11 mouse cellular contexts compared by ENCODE assay signal in the genomic region with DNA sequence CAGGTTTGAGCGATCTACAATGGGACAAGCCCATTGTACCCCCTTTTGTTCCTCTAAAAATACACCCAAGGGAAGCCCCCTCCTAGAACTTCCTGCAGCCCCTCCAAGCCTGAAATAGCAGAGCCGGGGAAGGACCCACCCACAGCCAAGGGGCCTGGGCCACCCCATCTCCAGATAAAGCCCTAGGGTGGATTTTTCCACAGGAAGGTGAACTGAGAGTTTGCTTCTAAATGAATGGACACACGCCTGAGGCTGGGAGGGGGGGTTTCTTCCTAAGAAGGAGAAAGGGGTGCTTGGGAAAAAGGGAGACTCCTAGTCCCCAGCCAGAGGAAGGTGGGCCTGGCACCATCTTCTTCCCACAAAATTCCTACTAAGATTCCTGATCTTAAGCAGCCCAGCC. TPM values are rescaled to one million over a fixed set of nuclear protein-coding genes. Genes with fewer than 3 reads are reported as not detected.
A peak's percentile ranks its signal among the peaks of the same experiment; 100 is the strongest.
DNase-seq lines count a peak whose midpoint lies in the region; ATAC-seq and TF ChIP-seq lines count a peak whose summit lies in the region.
"Had no signal": no experiment of that assay in that cellular context is flagged by ENCODE, and none has a peak within 500 bp of the region (broad histone marks: within the 10 kb centered on the region; RNA-seq: fewer than 3 reads in every experiment).

No protein-coding gene starts in this region.

- peaks cover 5% of the 10 kb centered on the region for H3K79me2 ChIP-seq in heart, adult 2 months (replicated peaks; ENCODE audit: control insufficient read depth, insufficient read depth, low read length)

- no peak for ATAC-seq in intestine, embryonic 14.5 days (replicated peaks; ENCODE audit: low FRiP score, low TSS enrichment, low read depth)
- no peak for ATAC-seq in intestine, postnatal 0 days
- ATAC-seq in lung, embryonic 16.5 days (ENCODE audit: low read depth) = no peak
- ATAC-seq: midbrain, embryonic 13.5 days had no signal

- no peak overlapping the region for H3K4me2 ChIP-seq in intestine, embryonic 14.5 days (ENCODE audit: low read length)
- no peak overlapping the region for H3K4me2 ChIP-seq in intestine, postnatal 0 days (replicated peaks; ENCODE audit: low read depth)
- H3K4me2 ChIP-seq in lung, embryonic 16.5 days (ENCODE audit: low read depth, low read length) = no peak overlapping the region
- H3K4me2 ChIP-seq: midbrain, embryonic 13.5 days had no signal

- no peaks in the 10 kb centered on the region for H3K27me3 ChIP-seq in intestine, embryonic 14.5 days (replicated peaks; ENCODE audit: control insufficient read depth, insufficient read depth, low read length)
- H3K27me3 ChIP-seq in intestine, postnatal 0 days (replicated peaks; ENCODE audit: control insufficient read depth, insufficient read depth, low read length) = no peaks in the 10 kb centered on the region
- no peaks in the 10 kb centered on the region for H3K27me3 ChIP-seq in heart, adult 2 months (ENCODE audit: control insufficient read depth, insufficient read depth, low read length)
- no peaks in the 10 kb centered on the region for H3K27me3 ChIP-seq in lung, embryonic 16.5 days (ENCODE audit: control insufficient read depth, insufficient read depth, low read depth, low read length)

- no peaks in the 10 kb centered on the region for H3K9me3 ChIP-seq in intestine, embryonic 14.5 days (ENCODE audit: control insufficient read depth, low read length)
- H3K9me3 ChIP-seq in intestine, postnatal 0 days (ENCODE audit: control insufficient read depth) = no peaks in the 10 kb centered on the region
- H3K9me3 ChIP-seq in lung, embryonic 16.5 days (ENCODE audit: control insufficient read depth, low read length) = no peaks in the 10 kb centered on the region
- H3K9me3 ChIP-seq: midbrain, embryonic 13.5 days had no signal

- no peak for TF ChIP-seq EP300 in heart, adult 2 months (IDR thresholded peaks at IDR 0.05; ENCODE audit: insufficient read depth, low read depth, low read length)

- TF ChIP-seq CTCF in intestine, postnatal 0 days (IDR thresholded peaks at IDR 0.05; ENCODE audit: low read depth) = no peak
- no peak for TF ChIP-seq CTCF in heart, adult 2 months (IDR thresholded peaks at IDR 0.05)

- TF ChIP-seq POLR2A in heart, adult 2 months (IDR thresholded peaks at IDR 0.05; ENCODE audit: insufficient read depth, low read depth, low read length) = no peak; the same call in 1 of the 2 replicates

- intact Hi-C loops in heart, adult 2 months (cut with DNase I) = loop anchor here (10.0 kb wide), 1 partner anchor 429 kb away; no protein-coding TSS in a partner anchor

- peak overlapping the region; percentile 77; the same call in 1 of the 2 replicates for H3K27ac ChIP-seq in intestine, embryonic 14.5 days (ENCODE audit: low read depth)
- no peak overlapping the region for H3K27ac ChIP-seq in intestine, postnatal 0 days (ENCODE audit: low read depth, low read length)
- H3K27ac ChIP-seq in heart, adult 2 months = peak overlapping the region; percentile 99
- H3K27ac ChIP-seq in lung, embryonic 16.5 days (ENCODE audit: low read length) = peak overlapping the region; percentile 65
- H3K27ac ChIP-seq: midbrain, embryonic 13.5 days had no signal

- peaks cover 20% of the 10 kb centered on the region for H3K4me1 ChIP-seq in intestine, embryonic 14.5 days (replicated peaks; ENCODE audit: control insufficient read depth, insufficient read depth, low read length)
- H3K4me1 ChIP-seq in intestine, postnatal 0 days (replicated peaks; ENCODE audit: control insufficient read depth, insufficient read depth, low read length) = 0 out of 2 replicates have a peak, but pooled peaks cover 4% of the 10 kb centered on the region
- H3K4me1 ChIP-seq in heart, adult 2 months (ENCODE audit: control insufficient read depth, insufficient read depth, low read length) = peaks cover 5% of the 10 kb centered on the region; the same call in 1 of the 2 replicates
- H3K4me1 ChIP-seq in lung, embryonic 16.5 days (replicated peaks; ENCODE audit: control insufficient read depth, insufficient read depth, low read length) = peaks cover 47% of the 10 kb centered on the region

- no peak overlapping the region for H3K9ac ChIP-seq in intestine, embryonic 14.5 days (ENCODE audit: low read length)
- no peak overlapping the region for H3K9ac ChIP-seq in intestine, postnatal 0 days (ENCODE audit: low read depth, low read length)
- H3K9ac ChIP-seq in heart, adult 2 months (ENCODE audit: low read depth, low read length) = no peak overlapping the region
- H3K9ac ChIP-seq in lung, embryonic 16.5 days (ENCODE audit: low read length) = no peak overlapping the region
- H3K9ac ChIP-seq: midbrain, embryonic 13.5 days had no signal

- peaks cover 2% of the 10 kb centered on the region for H3K36me3 ChIP-seq in intestine, embryonic 14.5 days (ENCODE audit: control insufficient read depth, insufficient read depth, low read length)
- peaks cover 6% of the 10 kb centered on the region; the same call in 1 of the 2 replicates for H3K36me3 ChIP-seq in intestine, postnatal 0 days (ENCODE audit: control insufficient read depth, insufficient read depth)
- no peaks in the 10 kb centered on the region for H3K36me3 ChIP-seq in heart, adult 2 months (ENCODE audit: control insufficient read depth, insufficient read depth, low read length)
- peaks cover under 1% of the 10 kb centered on the region for H3K36me3 ChIP-seq in lung, embryonic 16.5 days (ENCODE audit: control insufficient read depth, insufficient read depth, low read length)
- H3K36me3 ChIP-seq: midbrain, embryonic 13.5 days had no signal

- no peak for DNase-seq in intestine, embryonic 14.5 days (ENCODE audit: low spot score)
- DNase-seq in heart, adult 2 months = peak; percentile 63 to 79
- DNase-seq in kidney, adult 18-20 months = peak; percentile 38
- no peak for DNase-seq in layer of hippocampus, postnatal 25 days (ENCODE audit: extremely low spot score in 1 of 2, low spot score in 1 of 2)
- no peak for DNase-seq in cerebellum, postnatal 4 days (ENCODE audit: low spot score in 2 of 2)
- no peak for DNase-seq in right cerebral cortex, postnatal 4 days
- DNase-seq: thymus, postnatal 25 days had no signal

- H3K4me3 ChIP-seq in intestine, embryonic 14.5 days (ENCODE audit: low read depth, low read length) = no peak overlapping the region
- no peak overlapping the region for H3K4me3 ChIP-seq in intestine, postnatal 0 days (ENCODE audit: low read depth, low read length)
- H3K4me3 ChIP-seq in heart, adult 2 months = peak overlapping the region; percentile 39
- no peak overlapping the region for H3K4me3 ChIP-seq in lung, embryonic 16.5 days (ENCODE audit: low read length)
- H3K4me3 ChIP-seq: midbrain, embryonic 13.5 days had no signal

- 80% methylated on average over 3 of the region's 3 CpGs for WGBS in intestine, embryonic 14.5 days
- WGBS in intestine, postnatal 0 days = 85% methylated on average over 3 of the region's 3 CpGs
- 42% methylated on average over 3 of the region's 3 CpGs for WGBS in heart, adult 2 months
- WGBS in lung, embryonic 16.5 days = 62% methylated on average over 3 of the region's 3 CpGs

RNA-seq across cellular contexts. Expression of gene Slc9a3r2, which starts 4.2 kb away (rescaled TPM):
- 51.7 and 58.2 TPM in 2 replicates for polyA plus RNA-seq in intestine, embryonic 14.5 days (2014; fragmentation: Nextera tagmentation; extraction: Ambion mirVana)
- polyA plus RNA-seq in intestine, postnatal 0 days (2015; fragmentation: Nextera tagmentation; extraction: Ambion mirVana) = 26.5 and 30.1 TPM in 2 replicates
- 100 to 1,000 TPM in 1 of 2 experiments, 10 to 100 TPM in 1; 100.0 to 110 TPM for total RNA-seq in heart, adult 2 months (2021)
- polyA plus RNA-seq in heart, adult 2 months (2012; rRNA removed) = 125 and 147 TPM in 2 replicates
- 95.5 and 98.1 TPM in 2 replicates for polyA plus RNA-seq in lung, embryonic 16.5 days (2015; fragmentation: Nextera tagmentation; extraction: Ambion mirVana)
- 10 to 100 TPM; 45.1 to 50.0 TPM for total RNA-seq in layer of hippocampus, postnatal 25 days (2021)

RNA-seq across cellular contexts. Expression of gene Npw, which starts 12.3 kb away (rescaled TPM):
- not detected in 2 replicates for polyA plus RNA-seq in intestine, embryonic 14.5 days (2014; fragmentation: Nextera tagmentation; extraction: Ambion mirVana)
- polyA plus RNA-seq in intestine, postnatal 0 days (2015; fragmentation: Nextera tagmentation; extraction: Ambion mirVana) = 0.20 TPM in 1 of 2 replicates, not detected in the other
- total RNA-seq in heart, adult 2 months (2021) = not detected
- not detected in 2 replicates for polyA plus RNA-seq in heart, adult 2 months (2012; rRNA removed)
- polyA plus RNA-seq in lung, embryonic 16.5 days (2015; fragmentation: Nextera tagmentation; extraction: Ambion mirVana) = 1.1 and 2.3 TPM in 2 replicates
- total RNA-seq in layer of hippocampus, postnatal 25 days (2021) = 1 to 10 TPM; 2.1 to 2.9 TPM
- total RNA-seq: CH12.LX had no signal
- polyA plus RNA-seq: midbrain, embryonic 13.5 days had no signal

RNA-seq across cellular contexts. Expression of gene Nthl1, which starts 13.4 kb away (rescaled TPM):
- 18.6 and 22.9 TPM in 2 replicates for polyA plus RNA-seq in intestine, embryonic 14.5 days (2014; fragmentation: Nextera tagmentation; extraction: Ambion mirVana)
- 5.0 and 5.5 TPM in 2 replicates for polyA plus RNA-seq in intestine, postnatal 0 days (2015; fragmentation: Nextera tagmentation; extraction: Ambion mirVana)
- total RNA-seq in heart, adult 2 months (2021) = 1 to 10 TPM; 2.9 to 3.4 TPM
- polyA plus RNA-seq in heart, adult 2 months (2012; rRNA removed) = 4.4 and 7.0 TPM in 2 replicates
- polyA plus RNA-seq in lung, embryonic 16.5 days (2015; fragmentation: Nextera tagmentation; extraction: Ambion mirVana) = 17.6 and 17.9 TPM in 2 replicates
- total RNA-seq in layer of hippocampus, postnatal 25 days (2021) = 1 to 10 TPM; 3.3 to 4.7 TPM

RNA-seq across cellular contexts. Expression of gene Tsc2, which starts 13.5 kb away (rescaled TPM):
- 55.8 and 59.3 TPM in 2 replicates for polyA plus RNA-seq in intestine, embryonic 14.5 days (2014; fragmentation: Nextera tagmentation; extraction: Ambion mirVana)
- 24.7 and 25.8 TPM in 2 replicates for polyA plus RNA-seq in intestine, postnatal 0 days (2015; fragmentation: Nextera tagmentation; extraction: Ambion mirVana)
- 100 to 1,000 TPM; 104 to 110 TPM for total RNA-seq in heart, adult 2 months (2021)
- polyA plus RNA-seq in heart, adult 2 months (2012; rRNA removed) = 178 and 194 TPM in 2 replicates
- polyA plus RNA-seq in lung, embryonic 16.5 days (2015; fragmentation: Nextera tagmentation; extraction: Ambion mirVana) = 54.0 and 58.2 TPM in 2 replicates
- 100 to 1,000 TPM; 150 to 186 TPM for total RNA-seq in layer of hippocampus, postnatal 25 days (2021)

RNA-seq across cellular contexts. Expression of gene Zfp598, which starts 23.6 kb away (rescaled TPM):
- polyA plus RNA-seq in intestine, embryonic 14.5 days (2014; fragmentation: Nextera tagmentation; extraction: Ambion mirVana) = 28.0 and 30.6 TPM in 2 replicates
- 13.4 and 13.5 TPM in 2 replicates for polyA plus RNA-seq in intestine, postnatal 0 days (2015; fragmentation: Nextera tagmentation; extraction: Ambion mirVana)
- total RNA-seq in heart, adult 2 months (2021) = 10 to 100 TPM; 17.4 to 17.5 TPM
- polyA plus RNA-seq in heart, adult 2 months (2012; rRNA removed) = 28.1 and 29.9 TPM in 2 replicates
- 15.0 and 18.1 TPM in 2 replicates for polyA plus RNA-seq in lung, embryonic 16.5 days (2015; fragmentation: Nextera tagmentation; extraction: Ambion mirVana)
- total RNA-seq in layer of hippocampus, postnatal 25 days (2021) = 10 to 100 TPM; 36.9 to 40.0 TPM

Comparison
In these comparisons a context has a peak if more than half of its experiments do, and no peak if none do; other contexts are left out.
1. DNase-seq: peak in heart, adult 2 months (2 of 2) and kidney, adult 18-20 months (single experiment); none in intestine, embryonic 14.5 days (single experiment), layer of hippocampus, postnatal 25 days (0 of 2), cerebellum, postnatal 4 days (0 of 2) and right cerebral cortex, postnatal 4 days (single experiment).